Mouse (Mus musculus) gastrocnemius, postnatal 10 days (tissue): ENCODE measurements around the gene Nkain1. TPM values are rescaled to one million over a fixed set of nuclear protein-coding genes. Genes with fewer than 3 reads are reported as not detected.

Experiments used
- DNase-seq: peaks from one replicate; pipeline ENCODE4 v3.0.0; 2021; ENCODE audit warnings: mixed read lengths
- long read RNA-seq, 2 experiments: library from polyadenylated mRNA; stranded (forward); transcript quantifications; one replicate each; pipeline ENCODE4 v2.0.0; 2021
- total RNA-seq, 2 experiments: library from RNA; stranded (reverse); gene quantifications; 2 replicates each; pipeline ENCODE4 v1.2.3; 2021

The Nkain1 gene
- 10 to 100 TPM; 14.3 to 15.8 TPM for total RNA-seq
- long read RNA-seq, experiment 1, transcript Nkain1-201 (7 exons, 1,202 nt): major isoform, 5 of 6 reads
- long read RNA-seq, experiment 1, partial matches to known transcripts: 0 of 6 reads
- long read RNA-seq, experiment 1, other reads (novel, unspliced or antisense): 0 of 6 reads
- long read RNA-seq, experiment 2, partial matches to known transcripts: 0 of 6 reads
- long read RNA-seq, experiment 2, other reads (novel, unspliced or antisense): 5 of 6 reads

DNA sequence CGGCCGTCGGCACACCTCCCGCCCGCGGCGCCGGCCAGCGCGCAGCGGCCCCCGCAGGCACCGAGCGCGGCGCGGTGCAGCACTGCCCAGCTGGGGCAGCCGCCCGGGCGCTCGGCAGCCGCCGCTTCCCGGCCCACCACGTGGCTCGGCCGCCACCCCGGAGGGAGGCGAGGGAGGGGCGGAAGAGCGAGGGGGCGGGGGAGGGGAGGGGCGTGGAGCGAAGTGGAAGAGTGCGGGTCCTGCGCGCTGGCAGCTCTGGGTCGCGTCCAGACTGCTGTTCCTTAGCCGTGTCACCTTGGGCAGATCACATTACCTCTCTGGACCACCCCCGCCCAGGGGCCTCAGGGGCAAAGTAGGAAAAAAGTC lies at the start of gene Nkain1:
TSS of gene Nkain1 (minus strand) at position 126 of the 366 bp plus-strand sequence.
- no peak for DNase-seq

GRCm38 (mm10) chr4:130578734-130579274 lies 4.8 kb upstream of the Nkain1 start:
- no peak for DNase-seq

GRCm38 (mm10) chr4:130577081-130577480 lies 3.1 kb upstream of the Nkain1 start:
- no peak for DNase-seq

GRCm38 (mm10) chr4:130576247-130576931 lies 2.4 kb upstream of the Nkain1 start:
- no peak for DNase-seq

- no peak for DNase-seq
Measured at GRCm38 (mm10) chr4:130575533-130575932, 1.6 kb upstream of the Nkain1 start.

DNA sequence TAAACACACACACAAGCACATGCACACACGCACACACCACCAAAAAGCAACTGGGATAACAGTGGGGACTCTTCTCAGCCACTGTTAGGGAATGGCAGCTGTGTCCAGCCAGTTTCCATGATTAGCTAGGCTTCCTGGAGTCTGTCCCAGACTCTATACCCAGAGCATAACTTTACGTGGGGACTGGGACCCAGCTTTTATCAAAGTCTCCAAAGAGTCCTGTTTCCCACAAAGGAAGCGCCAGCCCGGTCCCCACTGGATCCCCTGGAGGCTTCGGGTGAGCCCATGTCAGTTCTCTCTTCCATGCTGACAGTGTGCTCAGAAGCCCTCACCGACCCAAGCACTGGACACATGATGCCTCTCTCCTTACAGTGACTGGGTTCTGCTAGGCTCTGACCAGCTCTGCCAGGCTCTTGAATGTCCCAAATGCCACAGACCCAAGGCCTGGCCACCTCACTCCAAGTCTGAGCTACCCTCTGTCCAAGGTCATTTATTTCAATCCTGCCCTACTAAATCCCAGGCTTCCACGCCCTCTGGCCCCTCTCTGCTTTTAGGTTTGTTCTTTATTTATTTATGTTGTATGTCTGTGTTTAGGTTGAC lies 988 bp upstream of the Nkain1 start:
- DNase-seq: no peak

GRCm38 (mm10) chr4:130573351-130574047 lies 474 bp downstream of the Nkain1 start:
- peak; percentile 44 for DNase-seq

GRCm38 (mm10) chr4:130573012-130573350 lies 992 bp downstream of the Nkain1 start:
- no peak for DNase-seq

- no peak for DNase-seq
Measured at GRCm38 (mm10) chr4:130572545-130572944, 1.4 kb downstream of the Nkain1 start.

DNA sequence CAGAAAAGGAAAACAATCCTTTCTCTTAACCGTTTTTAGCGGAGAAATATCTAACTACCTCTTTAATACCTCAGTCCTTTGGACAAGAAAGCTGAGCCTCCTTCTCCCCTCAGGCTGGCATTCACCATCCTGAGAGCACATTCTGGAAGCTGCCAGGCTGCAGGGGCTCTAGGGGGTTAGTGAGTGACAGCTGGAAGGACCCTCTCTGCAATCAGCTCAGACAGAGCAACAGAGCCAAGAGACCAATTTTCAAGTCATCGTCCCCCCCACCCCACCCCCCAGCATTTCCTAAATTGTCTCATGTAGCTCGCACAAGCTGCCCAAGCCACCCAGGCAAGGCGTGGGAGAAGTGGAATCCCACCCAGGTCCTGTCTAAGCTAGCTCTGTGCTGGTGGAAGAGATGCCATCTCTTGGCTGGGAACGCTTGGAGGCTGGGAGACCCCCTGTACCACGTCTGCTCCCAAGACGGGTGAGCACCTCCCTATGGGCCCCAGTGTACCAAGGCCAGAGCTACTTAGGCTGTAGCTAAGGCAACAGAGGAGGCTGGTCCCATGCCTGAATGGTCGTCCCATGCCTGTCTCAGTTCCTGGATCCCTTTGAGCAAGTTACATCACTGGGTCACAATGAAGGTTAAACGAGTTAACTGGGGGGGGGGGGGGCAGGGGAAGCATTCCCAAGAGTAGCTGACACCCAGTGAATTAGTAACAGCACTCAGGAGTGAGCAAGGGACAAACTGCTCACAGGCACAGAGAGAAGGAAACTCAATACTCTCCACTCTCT lies 2.8 kb downstream of the Nkain1 start:
- no peak for DNase-seq

DNA sequence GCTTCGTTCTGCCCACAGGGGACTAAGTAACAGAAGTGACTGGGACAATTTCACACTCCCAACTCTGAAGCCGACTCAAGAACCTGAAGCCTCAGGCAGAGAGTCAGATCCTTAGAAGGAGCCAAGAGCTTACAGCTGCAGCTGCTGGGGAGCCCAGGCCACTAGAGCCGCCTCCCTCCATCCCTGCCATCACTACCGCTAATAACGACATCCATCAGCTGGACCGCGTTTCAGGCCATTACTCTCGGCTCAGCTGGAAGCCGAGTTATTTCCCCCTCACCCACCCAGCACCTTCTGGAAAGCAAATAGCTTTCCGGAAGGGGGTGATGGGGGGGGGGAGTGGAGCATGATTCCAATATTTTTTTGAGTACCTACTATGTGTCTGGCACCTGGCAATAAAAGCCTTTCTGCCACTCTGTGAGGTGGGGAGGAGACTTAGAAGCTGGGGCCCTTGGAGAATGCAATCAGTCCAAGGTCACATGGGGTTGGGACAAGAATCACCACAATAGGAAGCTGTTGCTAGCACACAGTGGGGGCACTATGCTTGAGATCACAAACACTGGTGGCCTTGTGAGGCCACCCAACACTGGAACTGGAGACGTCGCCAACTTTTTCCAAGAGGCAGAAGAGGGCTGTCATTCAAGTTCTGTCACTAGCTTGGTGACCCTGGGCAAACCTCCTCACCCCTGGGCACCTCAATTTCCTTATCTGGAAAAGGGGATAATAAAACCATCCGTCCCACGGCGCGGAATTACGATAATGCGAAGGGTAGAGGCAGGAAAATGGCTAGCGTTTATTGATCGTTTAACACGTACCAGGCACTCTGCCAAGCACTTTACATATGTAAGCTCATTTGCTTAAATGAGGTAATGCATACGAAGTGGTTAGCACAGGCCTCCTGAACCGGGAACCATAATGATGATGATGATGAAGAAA lies 5.7 kb downstream of the Nkain1 start:
- DNase-seq: no peak

DNA sequence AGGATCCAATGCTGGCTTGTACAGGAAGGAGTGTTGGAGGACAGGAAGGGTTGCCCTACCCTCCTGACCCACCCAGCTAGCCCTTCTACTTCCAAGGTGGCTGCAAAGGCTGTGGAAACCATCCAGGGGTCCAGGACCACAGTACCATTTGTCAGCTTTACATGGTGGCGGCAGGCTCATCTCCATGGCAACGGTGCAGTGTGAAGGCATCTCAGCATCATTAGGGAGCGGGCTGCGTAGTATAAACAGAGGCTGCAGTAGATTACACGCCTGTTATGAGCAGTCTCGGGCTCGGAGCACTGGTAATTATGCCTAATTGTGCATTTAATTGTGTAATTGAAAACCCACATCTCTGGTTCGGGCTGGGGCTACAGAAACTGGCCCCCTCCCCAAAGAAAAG lies 10.2 kb downstream of the Nkain1 start:
- DNase-seq: no peak

DNA sequence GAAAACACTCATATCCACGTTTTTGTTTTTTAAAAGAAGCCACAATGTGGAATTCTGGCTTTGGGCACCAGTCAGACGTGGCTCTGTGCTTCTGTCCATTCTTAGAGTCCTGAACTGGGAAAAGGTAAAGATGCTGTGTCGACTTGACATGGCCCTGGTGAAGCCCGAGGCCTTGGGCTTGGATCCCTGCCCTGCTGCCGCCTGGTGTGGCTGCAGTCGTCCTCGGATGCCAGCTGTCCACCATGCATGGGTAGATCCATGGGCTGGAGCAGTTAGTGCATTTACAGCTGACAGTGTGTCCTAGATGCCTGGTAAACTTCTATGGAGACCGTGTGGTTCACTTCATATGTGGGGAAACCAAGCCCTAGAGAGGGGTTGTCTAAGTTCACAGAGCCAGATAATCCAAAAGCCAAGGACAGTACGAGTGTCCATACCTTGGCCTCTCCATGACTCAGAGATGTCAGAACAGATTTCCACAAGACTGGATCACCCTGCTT lies 10.7 kb downstream of the Nkain1 start:
- no peak for DNase-seq

- no peak for DNase-seq
Measured at GRCm38 (mm10) chr4:130560576-130561310, 13.2 kb downstream of the Nkain1 start.

GRCm38 (mm10) chr4:130559220-130559619 lies 14.8 kb downstream of the Nkain1 start:
- no peak for DNase-seq

DNA sequence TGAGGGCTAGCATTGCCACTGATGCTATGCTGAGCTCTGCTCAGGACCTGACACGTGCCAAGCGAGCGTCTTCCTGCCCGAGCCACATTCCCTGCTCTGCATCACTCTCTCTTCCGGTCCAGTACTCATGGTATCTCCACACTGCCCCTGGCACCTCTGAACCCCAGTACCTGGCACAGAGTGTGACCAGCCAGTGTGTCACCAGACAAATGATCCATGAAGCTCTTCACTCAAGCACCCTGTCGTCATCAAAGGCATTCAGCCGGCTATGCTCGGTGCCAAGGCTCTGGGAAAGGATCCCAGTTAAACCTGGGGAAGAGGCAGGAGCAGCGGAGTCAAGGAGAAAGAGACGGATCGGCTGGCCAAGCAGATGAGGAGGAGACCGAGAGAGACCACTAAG lies 16.1 kb downstream of the Nkain1 start:
- no peak for DNase-seq

- DNase-seq: no peak
Measured at GRCm38 (mm10) chr4:130556992-130557391, 17.0 kb downstream of the Nkain1 start.

DNA sequence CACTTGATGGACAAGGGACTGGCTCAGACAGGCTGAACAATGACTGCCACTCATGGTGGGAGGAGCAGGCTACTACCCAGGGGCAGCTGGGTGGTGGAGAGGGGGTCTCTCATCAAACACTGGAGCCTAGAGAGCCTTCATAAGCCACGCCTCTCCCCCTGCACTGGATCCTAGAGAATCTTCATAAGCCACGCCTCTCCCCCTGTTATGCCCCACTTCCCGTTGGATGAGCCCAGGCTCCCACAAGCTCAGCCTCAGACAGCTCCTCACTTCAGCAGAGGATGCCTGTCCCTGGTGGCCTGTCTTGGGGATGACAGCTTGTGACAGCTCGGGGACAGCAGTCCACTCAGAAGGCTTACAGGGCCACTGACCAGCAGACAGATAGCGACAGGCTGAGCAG lies 17.7 kb downstream of the Nkain1 start:
- no peak for DNase-seq

DNA sequence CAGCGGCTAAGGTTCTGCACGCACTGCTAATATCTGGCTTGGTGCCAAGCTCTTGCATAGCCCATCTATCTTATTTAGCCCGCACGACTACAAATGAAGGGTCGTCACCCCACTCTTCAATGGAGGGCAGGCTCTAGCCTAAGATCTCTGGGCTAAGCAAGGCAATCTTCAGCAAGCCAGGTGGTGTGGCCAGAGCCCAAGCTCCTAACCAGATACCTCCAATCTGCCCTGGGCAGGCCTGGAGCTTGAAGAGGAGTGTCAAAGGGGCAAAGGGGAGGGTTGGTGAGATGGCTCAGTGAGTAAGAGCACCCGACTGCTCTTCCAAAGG lies 20.9 kb downstream of the Nkain1 start:
- DNase-seq: no peak
